Mouse (Mus musculus) thymus, postnatal 25 days (tissue): ENCODE results near the gene Meis2.

ENCODE experiments used
- DNase-seq: peaks from one replicate; pipeline ENCODE4 v3.0.0; 2022

The Meis2 gene

DNA sequence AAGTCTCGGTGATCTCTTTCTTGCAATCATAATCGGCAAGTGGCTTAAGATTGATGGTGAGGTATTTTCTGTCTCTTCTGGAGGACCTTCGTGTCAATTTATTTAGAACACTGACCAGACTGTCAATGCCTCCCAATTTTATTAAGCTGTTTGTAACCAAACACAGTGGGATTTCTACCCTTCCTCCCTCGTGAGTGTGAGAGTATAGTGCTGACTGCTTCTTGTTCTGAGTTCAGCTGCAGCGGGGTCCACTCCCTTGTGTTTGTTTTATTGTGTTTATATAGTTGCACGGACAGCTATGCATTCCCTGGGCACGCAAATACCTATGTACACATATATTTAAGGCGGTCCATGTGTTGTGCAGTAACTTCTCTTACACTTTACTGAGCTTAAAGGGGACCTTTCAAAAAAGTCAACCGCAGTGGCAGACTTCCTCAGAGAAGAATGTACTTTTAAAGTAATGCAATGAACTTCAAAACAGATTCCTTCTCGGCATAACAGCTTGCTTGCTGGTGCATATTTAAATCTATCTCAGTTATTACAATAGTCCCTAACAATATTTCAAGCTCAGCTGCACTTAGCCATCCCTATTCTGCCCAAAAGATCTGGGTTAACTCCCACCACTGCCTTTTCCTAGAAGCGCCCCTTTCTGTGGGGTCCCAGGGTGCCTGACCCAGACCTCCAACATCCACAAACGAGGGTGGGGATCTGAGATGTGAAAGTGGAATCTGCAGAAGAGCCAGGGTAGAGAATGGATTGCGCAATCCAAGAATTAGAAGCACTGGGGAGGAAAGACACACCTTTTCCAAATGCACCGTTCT lies 211.4 kb downstream of the Meis2 start:
- no peak for DNase-seq

DNA sequence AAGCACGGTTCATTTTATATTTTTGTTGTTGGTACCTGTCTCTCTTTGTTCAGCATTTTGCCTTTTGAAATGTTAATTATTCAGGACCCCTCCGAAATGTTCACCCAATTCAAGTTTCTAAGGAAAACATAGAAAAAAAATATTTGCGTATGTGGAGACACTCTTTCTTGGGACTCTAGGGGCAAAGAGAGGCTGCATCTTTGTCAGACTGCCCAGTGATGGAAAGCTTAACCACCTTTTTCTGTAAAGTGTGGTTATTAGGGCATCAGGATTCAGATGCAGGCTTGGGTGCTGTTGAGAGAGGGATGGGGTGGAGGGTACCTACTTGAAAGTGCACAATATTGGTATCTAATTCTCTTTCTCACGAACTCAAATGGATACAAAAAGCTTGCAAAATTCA lies 212.4 kb downstream of the Meis2 start:
- DNase-seq = no peak

DNA sequence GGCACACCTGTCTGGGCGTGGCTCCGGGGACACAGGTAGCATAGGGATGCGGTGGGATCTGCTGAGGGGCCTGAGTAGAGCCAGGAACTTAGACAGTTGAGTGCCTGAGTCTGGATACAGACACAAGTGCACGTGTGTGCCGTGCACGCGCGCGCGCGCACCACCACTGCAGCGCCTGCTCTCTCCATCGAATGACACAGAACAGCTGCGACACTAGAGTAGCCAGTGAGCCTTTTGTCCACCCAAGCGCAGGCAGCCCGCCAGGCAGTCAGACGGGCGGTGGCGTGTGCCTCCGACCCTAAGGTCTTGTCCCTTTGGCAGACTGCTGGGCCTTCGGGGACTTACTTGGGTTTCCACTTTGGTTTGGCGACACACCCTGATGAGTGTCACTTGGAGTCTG lies 213.0 kb downstream of the Meis2 start:
- no peak for DNase-seq

DNA sequence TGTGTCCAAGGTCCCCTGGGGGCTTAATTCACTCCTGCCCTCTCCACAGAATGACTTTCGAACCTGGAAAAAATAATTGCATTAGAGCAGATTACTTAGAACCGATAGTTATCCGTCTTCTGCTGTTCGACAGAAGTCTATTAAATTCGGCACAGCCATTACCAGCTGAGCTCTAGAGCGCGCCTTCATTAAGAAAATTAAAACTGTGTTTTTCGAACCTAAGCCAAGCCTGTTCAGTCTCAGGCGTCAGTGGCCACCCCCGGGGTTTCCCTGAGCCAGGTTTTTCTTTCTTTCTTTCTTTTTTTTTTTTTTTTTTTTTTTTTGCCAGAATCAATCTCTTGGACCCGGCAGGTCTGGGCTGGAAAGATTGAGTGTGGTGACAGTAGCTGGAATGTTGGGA lies 213.5 kb downstream of the Meis2 start:
- DNase-seq = no peak

DNA sequence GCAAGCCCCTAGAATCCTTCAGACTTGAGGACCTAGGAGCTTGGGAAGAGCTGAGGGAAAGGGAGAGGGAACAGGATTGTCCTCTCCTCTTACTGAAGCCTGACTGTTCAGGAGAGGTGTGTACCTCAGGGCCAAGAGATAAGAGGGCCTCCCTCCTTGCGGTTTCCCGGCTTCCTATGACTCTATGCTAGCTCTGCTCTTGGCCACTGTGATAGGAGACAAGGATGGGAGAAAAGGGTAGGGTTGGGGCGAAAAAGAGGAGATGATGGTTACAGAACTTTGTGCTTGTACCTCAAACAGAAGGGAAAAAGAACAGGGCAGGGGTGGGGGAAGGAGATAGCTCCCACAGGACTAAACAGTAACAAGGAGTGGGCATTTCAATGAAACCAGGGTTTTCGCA lies 214.7 kb downstream of the Meis2 start:
- no peak for DNase-seq

DNA sequence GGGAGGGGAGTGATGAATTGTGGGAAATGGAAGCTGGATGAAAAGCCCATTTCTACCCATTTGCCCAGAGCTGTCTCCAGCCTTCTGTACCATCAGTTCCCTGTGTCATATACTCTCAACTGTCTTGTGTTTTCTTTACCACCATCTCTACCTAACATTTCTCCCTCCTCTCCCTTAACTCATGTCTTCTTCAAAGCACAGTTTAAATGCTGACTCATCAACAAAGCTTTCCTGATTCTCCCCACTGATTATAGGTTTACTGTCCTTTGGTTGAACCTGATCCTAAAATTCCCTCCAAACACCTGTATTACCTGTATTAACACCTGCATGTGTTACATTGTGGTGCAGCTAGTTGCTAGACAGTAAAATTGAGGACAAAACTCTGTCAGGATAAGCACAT lies 222.8 kb downstream of the Meis2 start:
- no peak for DNase-seq

DNA sequence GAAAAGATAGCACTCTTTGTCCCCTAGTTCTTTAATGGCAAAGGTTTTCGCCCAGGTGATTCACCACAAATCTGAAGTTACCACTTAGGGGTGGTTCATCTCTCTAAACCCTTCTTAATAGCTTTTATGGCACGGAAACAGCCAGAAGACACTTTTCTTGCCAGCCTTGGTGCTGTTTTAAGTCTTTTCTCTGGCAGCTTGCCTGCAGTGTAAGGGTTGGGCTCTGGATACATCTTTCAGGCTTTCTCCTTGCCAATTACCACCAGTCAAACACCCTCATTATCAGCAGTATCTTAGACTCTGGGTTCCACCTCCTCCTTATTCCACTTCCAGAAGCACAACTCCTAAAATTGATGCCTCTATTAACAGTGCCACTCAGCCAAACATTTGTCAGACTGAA lies 229.6 kb downstream of the Meis2 start:
- DNase-seq = no peak

DNA sequence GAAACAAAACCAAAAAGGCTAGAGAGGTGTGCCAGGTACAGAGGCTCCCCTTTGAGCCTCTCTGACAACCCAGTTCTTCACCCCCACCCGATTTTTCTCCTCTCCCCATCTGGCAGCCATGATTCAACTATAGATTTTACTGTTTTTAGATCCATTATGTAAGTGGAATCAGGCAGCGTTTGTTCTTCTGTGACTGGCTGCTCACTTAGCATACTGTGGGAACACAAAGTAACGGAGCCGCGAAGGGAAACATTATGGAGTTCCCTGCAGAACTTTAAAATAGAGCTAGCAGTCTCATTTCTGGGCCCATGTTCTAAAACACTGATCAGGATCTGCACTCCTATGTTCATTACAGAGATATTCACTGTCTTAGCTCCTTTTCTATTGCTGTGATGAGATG lies 243.3 kb downstream of the Meis2 start:
- no peak for DNase-seq

DNA sequence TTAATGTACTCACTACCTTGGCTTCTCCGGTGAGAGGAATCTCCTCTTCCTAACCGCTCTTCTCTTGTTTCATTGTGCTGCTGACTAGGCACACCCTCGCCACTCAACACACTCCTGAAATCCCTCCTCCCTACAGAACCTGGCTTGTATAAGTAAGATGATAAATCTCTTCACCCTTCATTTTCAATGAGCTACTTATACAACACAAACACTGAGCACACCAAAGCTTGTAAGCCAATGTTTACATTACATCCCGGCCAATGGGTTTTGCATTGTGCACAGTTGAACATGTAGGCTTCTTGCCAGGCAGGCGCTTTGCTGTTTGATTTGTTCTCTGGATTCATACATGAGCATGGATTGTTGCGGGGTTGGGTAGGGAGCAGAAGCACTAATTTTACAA lies 247.7 kb downstream of the Meis2 start:
- DNase-seq = no peak

DNA sequence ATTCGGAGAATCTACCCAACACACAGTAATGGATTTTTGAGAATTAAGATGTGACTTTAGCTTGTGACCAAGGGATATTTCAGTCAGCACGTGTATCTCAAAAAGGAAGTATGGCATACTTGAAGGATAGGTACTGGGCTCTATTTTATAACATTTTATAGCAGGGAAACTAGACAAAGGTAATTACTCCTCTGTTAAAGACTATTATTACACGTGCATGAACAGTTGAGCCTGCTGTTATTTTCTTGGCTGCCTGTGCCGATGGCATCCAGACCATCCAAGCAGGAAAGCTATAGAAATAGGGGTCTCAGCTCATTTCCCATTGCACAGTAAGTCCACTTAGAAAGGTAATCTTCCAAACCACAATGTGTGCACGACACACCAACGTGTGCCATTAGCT lies 251.9 kb downstream of the Meis2 start:
- DNase-seq = no peak

DNA sequence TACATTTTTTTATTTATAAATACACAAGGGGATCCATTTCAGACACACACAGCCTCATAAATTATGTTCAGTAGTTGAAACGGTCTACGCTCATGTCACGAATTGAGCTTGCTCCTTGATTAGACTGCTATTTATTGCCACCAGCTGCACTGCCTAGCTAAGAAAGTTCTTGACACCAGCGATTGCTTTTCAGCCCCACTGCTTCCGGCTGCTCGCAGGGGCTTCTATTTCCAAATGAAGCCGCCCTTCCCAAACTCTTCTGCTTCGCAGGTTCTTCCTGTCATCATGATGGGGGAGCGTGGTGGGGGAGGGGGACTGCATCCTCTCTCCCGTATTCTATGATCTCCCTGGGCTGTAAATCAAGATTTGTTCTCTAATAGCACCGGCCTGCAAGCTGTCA lies 252.3 kb downstream of the Meis2 start:
- no peak for DNase-seq
